13 mouse cellular contexts compared by ENCODE assay signal in the genomic region with DNA sequence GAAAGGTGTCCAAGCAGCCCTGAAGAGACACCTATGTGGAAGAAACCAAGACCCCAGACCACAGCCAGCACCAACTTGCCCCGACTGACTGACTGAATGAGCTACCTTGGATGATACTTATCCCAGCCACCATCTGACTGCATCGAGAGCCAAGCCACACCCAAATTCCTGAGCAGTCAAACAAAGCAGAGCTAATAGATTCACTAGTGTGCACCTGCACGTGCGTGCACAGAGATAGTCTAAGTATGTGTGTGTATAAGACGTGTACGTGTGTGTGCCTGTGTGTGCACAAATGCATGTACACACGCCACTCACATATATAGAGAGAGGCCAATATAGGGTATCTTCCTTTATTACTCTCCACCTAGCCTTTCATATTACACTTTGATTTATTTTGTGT.
"Had no signal": no experiment of that assay in that cellular context is flagged by ENCODE, and none has a peak within 500 bp of the region (broad histone marks: within the 10 kb centered on the region; RNA-seq: fewer than 3 reads in every experiment).

No protein-coding gene starts in this region.

- DNase-seq: kidney, adult 8-10 months; kidney, postnatal 10 days; kidney, postnatal 36 days; layer of hippocampus, postnatal 36 days; liver, embryonic 13.5 days; lung, adult 2 months; midbrain, embryonic 14.5 days; thymus, adult 2 months; thymus, postnatal 14 days; thymus, postnatal 4 days had no signal

- H3K4me2 ChIP-seq: kidney, embryonic 15.5 days; liver, embryonic 13.5 days; midbrain, embryonic 11.5 days had no signal

- H3K9ac ChIP-seq: kidney, embryonic 15.5 days; liver, embryonic 13.5 days had no signal

- H3K27me3 ChIP-seq: kidney, embryonic 15.5 days; liver, embryonic 13.5 days had no signal

- H3K4me3 ChIP-seq: kidney, embryonic 15.5 days; left cerebral cortex, adult 2 months; liver, embryonic 13.5 days had no signal

- H3K36me3 ChIP-seq: kidney, embryonic 15.5 days; liver, embryonic 13.5 days had no signal

- H3K27ac ChIP-seq: kidney, embryonic 15.5 days; left cerebral cortex, adult 2 months; liver, embryonic 13.5 days had no signal

- H3K9me3 ChIP-seq: kidney, embryonic 15.5 days; liver, embryonic 13.5 days had no signal
